Mouse (Mus musculus) stomach, postnatal 0 days (tissue): ENCODE results near the gene Syt17. TPM values are rescaled to one million over a fixed set of nuclear protein-coding genes. Genes with fewer than 3 reads are reported as not detected.

Experiments
- ATAC-seq: fragments of 200-750 bp; cut with Nextera tagmentation; 2 replicates; pipeline ENCODE4 v1.8.0; 2017; ENCODE audit not compliant: low FRiP score, low TSS enrichment
- DNase-seq: peaks from one replicate; pipeline ENCODE4 v3.0.0-alpha.2; 2016; ENCODE audit warnings: low spot score
- H3K27ac ChIP-seq: fragments of 300-500 bp; sonication (generic); replicated peaks from 2 replicates; pipeline ENCODE4 v1.5.1; 2014; ENCODE audit warnings: mild to moderate bottlenecking, control low read depth
- H3K27me3 ChIP-seq: fragments of 300-500 bp; sonication (generic); 2 replicates; pipeline ENCODE4 v1.6.1; 2014; ENCODE audit warnings: low read length; ENCODE audit not compliant: control insufficient read depth, insufficient read depth
- H3K36me3 ChIP-seq: fragments of 300-500 bp; sonication (generic); 2 replicates; pipeline ENCODE4 v1.6.1; 2014; ENCODE audit warnings: low read length, mixed read lengths; ENCODE audit not compliant: control insufficient read depth, insufficient read depth
- H3K4me1 ChIP-seq: fragments of 300-500 bp; sonication (generic); replicated peaks from 2 replicates; pipeline ENCODE4 v1.6.1; 2014; ENCODE audit warnings: antibody characterized with exemption; ENCODE audit not compliant: control insufficient read depth, insufficient read depth
- H3K4me2 ChIP-seq: fragments of 300-500 bp; sonication (generic); replicated peaks from 2 replicates; pipeline ENCODE4 v1.6.1; 2014; ENCODE audit warnings: low read depth, mild to moderate bottlenecking, control low read depth, moderate library complexity
- H3K4me3 ChIP-seq: fragments of 300-500 bp; sonication (generic); 2 replicates; pipeline ENCODE4 v1.5.1; 2014; ENCODE audit warnings: low read depth, low read length, control low read depth
- H3K9ac ChIP-seq: fragments of 300-500 bp; sonication (generic); 2 replicates; pipeline ENCODE4 v1.6.1; 2014; ENCODE audit warnings: mild to moderate bottlenecking, low read length, control low read depth, mixed read lengths
- H3K9me3 ChIP-seq: fragments of 300-500 bp; sonication (generic); 2 replicates; pipeline ENCODE4 v1.6.1; 2016; ENCODE audit warnings: low read length; ENCODE audit not compliant: control insufficient read depth
- CTCF ChIP-seq: IDR thresholded peaks from 2 replicates; pipeline ENCODE4 v1.5.1; 2016; ENCODE audit warnings: antibody characterized with exemption, low read depth, mild to moderate bottlenecking, moderate library complexity
- EP300 ChIP-seq: optimal IDR thresholded peaks from 2 replicates; pipeline ENCODE3; 2016; ENCODE audit warnings: antibody characterized with exemption
- WGBS: fragments of 180-500 bp; shearing (Covaris S2); extraction: QIAGEN DNeasy Blood & Tissue Kit; methylation state at CpG from one replicate; pipeline ENCODE4 v1.1.7; 2014; 5-methylcytosine and 5-hydroxymethylcytosine counted together
- polyA plus RNA-seq: library from polyadenylated mRNA; unstranded; fragments of >200 nt; fragmentation: Nextera tagmentation; extraction: Ambion mirVana; gene quantifications from 2 replicates; pipeline ENCODE4 v1.2.1, GENCODE M21; 2015

The Syt17 gene
- polyA plus RNA-seq, 1 experiment from 2014 or later, result 3.3 TPM

- Histone ChIP-seq H3K4me2 (no peak overlapping the region), H3K9ac (no peak overlapping the region), H3K27ac (no peak overlapping the region), H3K4me3 (no peak overlapping the region), H3K27me3 (no peaks in the 10 kb centered on the region), H3K4me1 (no peaks in the 10 kb centered on the region), H3K36me3 (no peaks in the 10 kb centered on the region), H3K9me3 (no peaks in the 10 kb centered on the region)
- WGBS, result 96% methylated on average over 1 of the region's 1 CpGs
- ATAC-seq (no peak), DNase-seq (no peak)
- no peak for TF ChIP-seq CTCF
- TF ChIP-seq EP300, result no peak
These were observed 24.9 kb upstream of the Syt17 start for GRCm38 (mm10) chr7:118472886-118473285.

GRCm38 (mm10) chr7:118468060-118468459 lies 20.0 kb upstream of the Syt17 start:
- ATAC-seq (no peak), DNase-seq (no peak)
- Histone ChIP-seq H3K9ac (no peak overlapping the region), H3K4me3 (no peak overlapping the region), H3K4me2 (no peak overlapping the region), H3K27ac (no peak overlapping the region), H3K27me3 (no peaks in the 10 kb centered on the region), H3K9me3 (no peaks in the 10 kb centered on the region), H3K36me3 (no peaks in the 10 kb centered on the region), H3K4me1 (peaks cover 2% of the 10 kb centered on the region)
- WGBS, result 83% methylated on average over 3 of the region's 3 CpGs
- no peak for TF ChIP-seq EP300
- TF ChIP-seq CTCF, result no peak

GRCm38 (mm10) chr7:118464432-118464831 lies 16.4 kb upstream of the Syt17 start:
- H3K9me3 ChIP-seq, result no peaks in the 10 kb centered on the region
- no peak overlapping the region for H3K9ac ChIP-seq
- TF ChIP-seq EP300 (no peak), CTCF (no peak)
- H3K4me3 ChIP-seq, result no peak overlapping the region
- H3K36me3 ChIP-seq, result no peaks in the 10 kb centered on the region
- WGBS, result 23% methylated on average over 4 of the region's 4 CpGs
- H3K4me2 ChIP-seq, result no peak overlapping the region
- H3K4me1 ChIP-seq, result peaks cover 4% of the 10 kb centered on the region
- ATAC-seq, result no peak
- no peak overlapping the region for H3K27ac ChIP-seq
- H3K27me3 ChIP-seq, result no peaks in the 10 kb centered on the region
- DNase-seq, result no peak

- Histone ChIP-seq H3K9me3 (no peaks in the 10 kb centered on the region), H3K4me3 (no peak overlapping the region), H3K4me2 (no peak overlapping the region), H3K9ac (no peak overlapping the region), H3K36me3 (no peaks in the 10 kb centered on the region), H3K4me1 (peaks cover 4% of the 10 kb centered on the region), H3K27me3 (no peaks in the 10 kb centered on the region), H3K27ac (no peak overlapping the region; the same call in none of the 2 replicates)
- ATAC-seq, result peak; percentile 55
- TF ChIP-seq CTCF (no peak), EP300 (no peak)
- DNase-seq, result peak; percentile 30
- 43% methylated on average over 11 of the region's 11 CpGs for WGBS
These were observed 15.1 kb upstream of the Syt17 start for GRCm38 (mm10) chr7:118462818-118463762.

GRCm38 (mm10) chr7:118461400-118462136 lies 13.5 kb upstream of the Syt17 start:
- Histone ChIP-seq H3K9ac (no peak overlapping the region), H3K9me3 (no peaks in the 10 kb centered on the region), H3K27me3 (no peaks in the 10 kb centered on the region), H3K36me3 (no peaks in the 10 kb centered on the region), H3K27ac (no peak overlapping the region), H3K4me3 (no peak overlapping the region), H3K4me2 (no peak overlapping the region), H3K4me1 (peaks cover 4% of the 10 kb centered on the region)
- TF ChIP-seq EP300 (no peak), CTCF (no peak)
- 25% methylated on average over 16 of the region's 16 CpGs for WGBS
- ATAC-seq (no peak), DNase-seq (no peak)

GRCm38 (mm10) chr7:118453722-118454121 lies 5.7 kb upstream of the Syt17 start:
- H3K4me2 ChIP-seq, result no peak overlapping the region
- WGBS, result 54% methylated on average over 4 of the region's 4 CpGs
- H3K4me1 ChIP-seq, result no peaks in the 10 kb centered on the region
- H3K9me3 ChIP-seq, result no peaks in the 10 kb centered on the region
- TF ChIP-seq EP300 (no peak), CTCF (no peak)
- no peaks in the 10 kb centered on the region for H3K27me3 ChIP-seq
- no peaks in the 10 kb centered on the region for H3K36me3 ChIP-seq
- H3K27ac ChIP-seq, result no peak overlapping the region
- no peak for DNase-seq
- no peak for ATAC-seq
- no peak overlapping the region for H3K9ac ChIP-seq
- H3K4me3 ChIP-seq, result no peak overlapping the region
